Mouse (Mus musculus) cerebellum, adult 18-20 months (tissue): ENCODE results near the gene Sfmbt2.

Experiments used
- DNase-seq, 2 experiments: peaks; one replicate each; pipeline ENCODE4 v3.0.0; 2021

Gene Sfmbt2

DNA sequence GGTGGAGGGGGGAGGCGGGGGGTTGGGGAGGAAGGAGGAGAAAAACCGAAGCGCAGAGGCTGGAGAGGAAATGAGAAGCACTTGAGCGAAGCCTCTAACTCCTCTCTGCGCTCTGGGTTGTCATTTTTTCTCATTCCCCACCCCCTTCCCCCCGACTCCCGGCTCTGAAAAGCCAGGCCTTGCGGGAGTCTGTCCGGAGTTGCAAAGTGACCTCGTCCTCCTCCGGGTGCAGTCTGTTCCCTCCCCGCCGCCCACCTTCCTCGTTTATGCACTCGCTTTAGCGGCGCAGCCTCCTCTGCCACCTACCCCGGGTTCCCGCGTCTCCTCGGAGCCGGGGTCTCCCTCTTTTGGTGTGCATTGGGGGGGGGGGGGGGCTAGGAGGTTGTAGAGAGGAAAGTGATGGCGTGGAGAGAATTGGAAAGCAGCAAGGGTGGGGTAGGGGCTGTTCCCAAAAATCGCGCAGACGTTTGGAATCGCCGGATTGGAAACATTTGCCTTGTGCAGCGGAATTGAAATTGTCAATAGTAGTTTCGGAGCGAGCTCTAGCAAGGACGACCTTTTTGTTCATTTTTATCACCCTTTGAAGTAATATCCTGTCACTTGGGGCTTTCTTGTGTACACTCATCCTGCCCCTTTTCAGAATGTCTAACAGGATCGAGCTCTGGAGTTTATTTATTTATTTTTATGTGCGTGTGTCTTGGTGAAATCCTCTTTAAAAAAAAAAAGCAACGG, 2.6 kb downstream of the Sfmbt2 start:
- no peak for DNase-seq

DNA sequence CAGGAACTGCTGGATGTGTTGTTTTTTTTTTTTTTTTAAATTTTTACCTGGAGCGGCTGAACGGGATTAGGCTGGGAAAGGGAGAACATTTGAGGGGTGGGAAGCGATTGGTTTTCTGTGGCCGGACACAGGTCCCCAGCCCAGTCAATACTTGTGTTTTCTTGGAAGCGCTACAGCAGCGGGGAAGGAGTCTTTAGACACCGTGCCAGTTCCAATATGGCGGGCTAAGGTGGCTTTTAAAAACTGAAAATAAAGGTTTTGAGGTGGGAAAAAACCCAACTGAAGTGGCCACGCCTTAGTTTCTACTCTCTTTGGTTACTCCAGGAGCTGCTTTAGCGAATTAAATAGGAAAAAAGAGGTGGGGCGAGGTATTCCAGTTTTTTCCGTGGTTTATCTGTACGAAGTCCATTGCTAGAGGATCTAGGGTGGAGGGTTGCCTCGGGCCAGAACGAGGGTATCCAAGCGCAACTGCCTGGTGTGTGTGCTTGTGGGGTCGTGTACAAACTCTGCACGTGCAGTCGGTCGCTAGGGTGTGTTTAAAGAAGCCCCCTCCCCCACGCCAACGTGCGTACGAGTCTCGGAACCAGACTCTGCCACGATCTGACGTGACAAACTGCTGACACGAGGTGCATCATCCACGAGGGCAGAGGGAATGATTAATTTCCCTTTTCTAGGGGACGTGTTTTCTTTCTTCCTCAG, 3.3 kb downstream of the Sfmbt2 start:
- no peak for DNase-seq

DNA sequence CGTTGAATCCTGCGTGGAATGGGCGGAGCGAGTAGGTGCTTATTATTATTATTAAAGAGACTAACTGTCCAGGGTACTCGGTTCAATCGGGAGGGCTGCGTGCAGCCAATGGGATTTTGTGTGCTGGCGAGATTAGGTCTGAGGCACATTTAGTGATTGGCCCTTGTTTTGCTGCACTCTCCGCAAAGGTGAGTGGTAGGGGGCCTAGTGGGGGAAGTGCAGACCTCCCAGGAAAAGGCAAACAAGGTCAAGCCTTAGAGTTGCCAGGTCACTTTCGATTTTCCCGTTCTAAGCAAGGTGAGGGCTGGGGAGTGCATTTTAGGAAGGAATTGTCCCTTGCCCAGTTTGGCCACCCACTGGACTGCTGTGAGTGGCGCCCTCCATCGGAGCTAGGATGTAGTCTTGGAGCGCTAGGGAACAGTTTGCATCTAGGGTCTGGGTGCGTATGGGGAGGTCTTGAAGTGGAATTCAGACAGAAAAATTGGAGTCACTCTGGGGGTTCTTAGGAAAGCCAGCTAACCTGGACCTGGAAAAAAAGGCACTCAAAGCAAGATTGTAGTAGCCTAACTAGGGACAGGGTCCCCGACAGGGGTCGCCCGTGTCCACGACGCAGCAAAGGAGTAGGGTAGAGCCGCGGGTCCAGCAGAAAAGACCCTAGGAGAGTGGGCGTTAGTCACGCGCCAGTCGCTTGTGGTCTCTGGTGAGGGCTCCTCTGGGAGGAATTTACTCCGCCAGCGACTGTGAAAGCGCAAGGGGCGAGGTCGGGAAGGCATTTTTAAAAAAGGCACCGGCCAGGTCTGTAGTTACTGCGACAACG, 4.1 kb downstream of the Sfmbt2 start:
- DNase-seq: no peak

DNA sequence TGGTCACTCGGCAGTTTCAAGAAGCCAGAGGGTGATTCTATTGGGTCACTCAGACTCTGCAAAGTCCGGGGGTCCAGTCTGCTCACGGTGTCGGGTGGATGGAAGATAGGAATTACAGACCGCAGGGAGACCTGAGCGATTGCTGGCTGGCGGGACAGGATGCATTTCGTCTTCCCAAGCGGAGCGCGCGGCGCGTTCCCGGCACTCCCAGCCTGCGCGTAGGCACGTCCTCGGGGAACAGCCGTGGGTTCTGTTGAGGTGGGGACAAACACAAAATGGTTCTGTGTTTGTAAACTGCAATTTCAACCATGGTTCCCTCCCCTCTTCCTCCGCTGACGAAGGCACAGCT, 4.7 kb downstream of the Sfmbt2 start:
- no peak for DNase-seq

DNA sequence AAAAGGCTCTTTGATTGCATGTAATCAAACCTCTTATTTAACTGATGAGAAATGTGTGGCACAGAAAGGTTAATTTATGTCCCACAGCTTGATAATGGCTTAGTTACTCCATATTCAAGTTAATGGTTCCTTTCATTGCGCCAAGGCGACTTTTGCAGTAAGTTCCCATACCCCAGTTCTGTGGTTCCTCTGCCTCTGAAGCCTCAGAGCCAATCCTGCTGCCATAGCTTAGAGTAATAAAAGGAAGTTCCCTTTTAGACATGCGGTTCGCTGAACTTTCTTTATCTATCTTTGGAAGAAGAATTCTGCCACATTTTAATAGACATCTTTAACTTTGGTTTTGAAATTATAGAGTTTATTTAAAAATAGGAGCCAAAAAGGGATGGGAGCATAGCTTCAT, 19.7 kb downstream of the Sfmbt2 start:
- no peak for DNase-seq

DNA sequence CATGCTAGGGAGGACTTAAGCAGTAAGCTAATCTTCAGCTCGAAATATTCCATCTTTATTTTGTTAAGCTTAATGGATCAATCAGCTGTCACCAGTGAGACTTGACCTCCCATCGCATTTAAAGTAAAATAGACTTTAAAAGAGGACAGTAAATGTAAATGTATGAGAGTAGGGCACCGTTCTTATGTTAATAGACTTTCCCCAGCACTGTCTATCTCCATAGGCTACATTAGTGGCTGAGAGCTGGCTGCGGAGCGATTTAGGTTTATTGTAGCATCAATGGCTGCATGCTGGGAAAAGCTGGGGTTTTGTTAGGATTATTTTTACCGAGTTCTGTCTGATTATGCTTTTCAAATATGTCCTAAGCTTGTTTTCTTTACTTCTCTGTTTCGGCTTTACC, 20.5 kb downstream of the Sfmbt2 start:
- no peak for DNase-seq

DNA sequence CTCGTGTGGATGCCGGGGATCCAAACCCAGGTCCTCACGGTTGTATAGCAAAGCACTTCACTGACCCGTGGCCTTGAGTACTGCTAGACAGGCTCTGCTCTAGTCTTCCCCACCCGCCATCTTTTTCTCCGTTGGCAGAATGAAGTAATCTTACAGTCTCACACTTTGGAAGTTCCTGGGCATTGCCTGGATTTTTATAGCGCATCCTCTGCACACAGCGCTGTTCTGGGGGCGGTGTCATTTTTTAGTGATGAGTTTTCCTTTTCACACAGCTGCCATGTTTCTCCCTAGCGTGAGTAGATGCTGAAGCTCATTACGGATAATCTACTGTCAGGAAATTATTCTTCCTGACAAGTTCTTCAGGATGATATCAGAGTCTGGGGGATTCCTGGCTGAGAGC, 24.8 kb downstream of the Sfmbt2 start:
- DNase-seq: no peak

DNA sequence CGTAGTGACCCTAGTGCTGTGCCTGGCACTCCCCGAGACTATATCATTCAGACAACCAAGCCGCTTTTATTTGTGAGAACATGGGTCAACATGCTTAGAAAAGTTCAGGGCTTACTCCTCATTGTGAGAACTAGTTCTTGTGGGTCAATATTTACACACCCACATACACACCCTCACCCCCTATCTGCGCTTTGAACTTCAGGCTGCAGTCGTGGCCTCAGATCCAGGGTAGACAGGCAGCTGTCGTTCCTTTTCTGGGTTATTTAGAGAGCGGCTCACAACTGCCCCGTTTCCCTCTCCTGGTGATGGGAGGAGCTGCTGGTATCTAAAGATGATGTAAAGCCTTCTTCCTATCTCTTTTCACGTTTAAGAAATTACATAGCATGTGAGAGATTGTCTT, 27.5 kb downstream of the Sfmbt2 start:
- no peak for DNase-seq

DNA sequence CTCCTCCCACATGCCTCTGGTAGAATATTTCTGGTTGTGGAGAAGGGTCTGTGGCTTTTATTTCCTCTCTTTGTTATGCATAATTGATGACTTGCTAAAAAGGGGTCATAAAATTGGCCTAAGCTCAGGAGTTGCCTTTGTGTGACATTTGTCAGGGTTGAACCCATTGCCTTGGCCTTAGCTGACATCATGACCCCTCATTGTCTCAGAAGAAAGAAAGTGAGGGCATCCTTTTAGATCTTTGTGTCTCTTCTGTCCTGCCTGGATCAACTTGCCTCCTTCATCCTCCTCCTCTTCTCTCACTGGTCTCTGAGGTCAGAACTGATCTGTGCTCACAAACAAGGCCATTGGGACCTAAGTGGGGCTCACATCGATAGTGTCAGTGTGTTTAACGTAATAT, 35.8 kb downstream of the Sfmbt2 start:
- no peak for DNase-seq

DNA sequence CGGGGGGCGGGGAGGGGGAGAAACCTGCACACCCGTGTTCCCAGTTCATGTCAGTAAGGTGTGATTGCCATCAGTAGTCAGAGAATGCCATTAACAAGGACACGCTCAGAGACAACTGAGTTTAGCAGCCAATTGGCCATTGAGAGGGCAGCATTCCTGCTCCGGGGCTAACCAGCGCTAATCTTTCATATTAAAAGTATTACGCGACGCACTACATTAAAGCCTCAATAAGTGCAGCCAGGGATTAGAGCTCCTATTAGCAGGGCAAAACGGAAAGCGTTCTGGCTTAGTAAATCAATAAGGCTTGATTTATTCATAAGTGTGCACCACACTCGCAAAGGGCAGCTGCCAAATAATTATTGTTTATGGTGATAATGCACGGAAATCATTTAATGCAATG, 39.1 kb downstream of the Sfmbt2 start:
- no peak for DNase-seq

DNA sequence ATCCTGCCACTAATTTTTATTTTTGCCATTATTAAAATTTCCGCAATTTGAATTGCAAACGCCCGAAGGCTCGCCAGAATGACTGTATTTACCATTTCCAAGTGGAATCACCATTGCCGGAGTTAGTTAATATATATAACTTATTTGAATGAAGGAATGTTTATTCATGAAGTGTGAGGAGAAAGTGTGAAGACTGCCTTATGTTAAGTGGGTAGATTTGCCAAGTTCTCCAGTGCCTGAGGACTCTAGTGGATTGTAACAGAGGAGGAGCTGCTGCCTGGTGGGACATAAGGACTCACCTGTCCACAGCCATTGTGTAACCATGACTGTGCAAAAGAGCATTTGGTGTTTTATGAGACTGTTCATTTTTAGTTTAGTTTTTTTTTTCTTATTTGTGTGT, 39.8 kb downstream of the Sfmbt2 start:
- no peak for DNase-seq

DNA sequence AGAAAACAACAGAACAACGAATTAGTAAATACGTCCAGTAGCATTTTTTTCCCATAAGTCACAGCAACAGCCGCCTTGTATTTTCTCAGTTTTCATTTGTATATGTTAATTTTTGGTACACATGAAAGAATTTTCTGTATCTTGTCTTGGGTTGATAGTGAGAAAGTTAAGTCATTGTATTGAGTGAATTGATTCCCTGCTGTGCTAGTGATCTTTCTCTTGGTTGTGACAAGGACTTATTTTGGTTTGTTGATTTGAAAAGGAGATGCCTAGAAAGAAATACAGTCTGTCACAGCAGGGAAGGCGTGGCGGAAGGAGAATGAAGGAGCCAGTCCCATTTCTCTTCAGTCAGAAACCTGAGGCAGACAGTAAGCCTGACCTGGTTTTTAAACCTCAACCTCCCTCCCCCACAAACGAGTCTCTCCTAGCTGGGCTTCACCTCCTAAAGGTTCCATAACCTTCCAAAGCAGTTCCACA, 50.7 kb downstream of the Sfmbt2 start:
- DNase-seq: no peak

DNA sequence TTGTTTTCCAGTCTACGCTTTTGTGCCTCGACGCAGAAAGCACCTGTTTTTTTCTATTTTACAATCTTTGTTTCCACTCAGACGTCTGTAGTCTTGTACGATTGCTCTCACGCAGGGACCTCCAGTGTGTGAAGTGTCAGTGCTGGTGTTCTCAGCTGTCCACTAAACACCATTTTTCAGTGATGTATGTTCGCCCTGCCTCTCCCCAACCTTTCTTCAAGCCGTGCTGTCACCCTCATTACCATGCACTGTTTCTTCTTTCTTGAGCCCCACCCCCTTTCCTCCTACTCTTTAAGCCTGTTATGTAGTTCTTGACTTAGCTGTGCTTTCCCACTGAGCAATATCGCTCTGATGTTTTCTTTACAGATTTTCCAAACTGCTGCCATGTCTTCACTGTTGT, 67.0 kb downstream of the Sfmbt2 start:
- no peak for DNase-seq

DNA sequence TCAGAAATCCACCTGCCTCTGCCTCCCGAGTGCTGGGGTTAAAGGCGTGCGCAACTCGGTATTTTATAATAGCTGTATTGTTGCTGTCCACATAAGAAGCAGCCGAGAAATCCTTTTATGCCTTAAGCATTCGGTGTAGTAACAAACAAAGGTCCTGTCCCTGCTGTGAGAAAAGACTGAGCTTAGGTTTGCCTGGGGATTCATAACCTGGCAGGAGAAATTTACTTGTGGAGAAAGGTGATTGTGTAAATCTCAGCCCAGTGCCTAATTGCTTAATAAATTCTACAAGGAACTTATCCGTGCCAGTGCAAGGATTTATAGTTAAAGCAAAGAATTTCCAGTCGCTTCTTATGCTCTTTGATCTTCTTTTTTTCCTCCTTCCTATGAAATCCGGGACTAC, 71.5 kb downstream of the Sfmbt2 start:
- no peak for DNase-seq

DNA sequence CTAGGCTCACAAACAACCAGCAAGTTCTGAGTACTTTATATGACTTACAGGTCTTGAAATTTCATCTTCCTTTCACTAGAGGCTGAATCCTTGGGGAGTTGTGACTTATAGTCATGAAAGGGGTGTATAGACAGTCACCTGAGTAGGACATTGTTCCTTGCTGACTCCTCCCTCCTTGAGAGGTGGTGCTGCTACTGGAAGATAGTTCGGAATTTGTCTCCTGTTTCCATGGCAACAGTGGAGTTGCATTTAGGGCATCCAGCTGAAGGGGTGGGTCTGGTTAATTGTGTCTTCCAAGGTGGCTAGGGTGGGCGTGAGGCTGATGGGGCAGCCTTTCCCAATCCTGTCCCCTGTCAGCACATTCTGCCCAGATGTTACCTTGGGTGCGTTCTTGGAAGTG, 83.3 kb downstream of the Sfmbt2 start:
- no peak for DNase-seq

DNA sequence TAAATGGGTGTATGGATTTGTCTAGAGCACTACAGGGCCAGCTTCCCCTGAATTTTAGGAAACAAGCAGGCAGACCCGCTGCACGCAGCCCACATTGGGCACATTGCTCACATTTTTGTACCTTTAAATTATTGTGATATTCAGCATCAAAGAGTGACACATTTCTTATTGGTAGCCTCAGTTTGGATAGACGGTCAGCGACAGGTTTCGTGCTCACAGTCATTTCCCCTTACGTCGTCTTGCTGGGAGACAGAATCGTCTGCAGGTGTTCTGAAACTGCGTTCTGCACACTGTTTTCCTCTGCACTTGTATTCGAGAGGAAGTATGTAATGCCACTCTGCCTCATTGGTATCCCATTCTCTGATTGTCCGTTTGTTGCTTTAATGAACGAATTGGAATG, 88.0 kb downstream of the Sfmbt2 start:
- DNase-seq: no peak

DNA sequence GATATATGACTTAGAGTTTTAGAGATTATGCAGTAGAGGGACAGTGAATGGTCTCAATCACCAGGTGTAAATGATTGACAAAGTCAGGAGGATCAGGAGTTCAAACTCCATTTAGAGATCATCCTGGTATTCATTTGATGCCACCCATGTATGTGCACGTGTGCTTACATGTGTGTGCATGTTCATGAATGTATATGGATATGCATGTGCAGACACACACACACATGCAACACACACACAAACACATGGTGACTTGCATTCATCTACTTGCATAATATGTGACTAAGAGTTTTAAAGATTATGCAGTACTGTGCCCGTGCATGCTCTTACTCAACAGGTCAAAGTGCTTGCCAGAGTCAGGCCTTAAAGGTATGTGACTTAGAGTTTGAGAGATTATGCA, 146.2 kb downstream of the Sfmbt2 start:
- no peak for DNase-seq

DNA sequence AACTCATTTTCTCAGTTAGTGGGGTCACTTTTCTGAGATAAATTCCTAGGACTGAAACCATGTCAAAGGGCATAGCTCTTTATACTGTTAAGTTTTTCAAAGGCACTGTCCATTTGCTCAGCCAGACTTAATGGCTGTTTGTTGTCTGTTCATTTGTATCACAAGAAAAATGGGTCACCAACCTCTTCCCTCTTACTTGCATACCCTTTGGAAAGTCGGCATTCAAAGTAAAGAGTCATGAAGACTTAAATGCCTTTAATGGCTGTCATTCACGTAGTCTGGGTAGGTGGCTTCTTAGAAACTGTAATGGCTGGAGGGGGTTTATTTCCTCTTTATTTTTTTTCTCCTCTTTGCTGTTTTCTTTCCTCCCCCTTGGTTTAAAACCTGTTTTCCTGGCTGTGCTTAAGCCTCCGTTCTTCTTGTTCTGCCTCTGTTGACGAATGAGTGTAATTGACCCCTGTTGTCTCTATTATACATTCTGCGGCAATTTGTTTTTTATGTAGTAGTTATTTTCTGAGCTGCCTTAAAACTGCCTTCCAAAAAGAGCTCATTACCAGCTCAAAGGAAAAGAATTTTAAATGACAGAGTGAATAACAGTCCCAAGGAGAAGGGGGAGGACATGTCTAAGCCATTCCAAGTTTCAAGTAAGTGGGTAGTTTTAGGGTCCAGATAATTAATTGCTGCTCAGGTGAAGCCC, 151.6 kb downstream of the Sfmbt2 start:
- no peak for DNase-seq

DNA sequence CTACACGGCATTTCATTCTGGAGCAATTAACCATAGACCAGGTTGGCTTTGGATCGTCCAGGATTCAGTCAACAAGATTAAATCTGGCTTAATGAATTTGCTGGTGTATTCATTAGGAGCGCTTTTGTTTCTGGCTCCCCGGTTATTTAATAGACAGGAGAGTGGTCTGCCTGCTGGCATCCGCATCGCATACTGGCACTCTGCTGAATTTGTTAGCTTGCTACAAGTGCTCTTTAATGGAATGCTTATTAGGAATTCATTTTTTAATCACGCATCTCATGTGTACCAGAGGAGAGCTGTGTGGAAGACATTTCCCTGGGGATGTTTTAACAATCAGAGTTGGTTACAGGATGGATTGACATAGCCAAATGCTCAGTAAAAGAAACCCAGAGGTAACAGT, 155.3 kb downstream of the Sfmbt2 start:
- DNase-seq: no peak

DNA sequence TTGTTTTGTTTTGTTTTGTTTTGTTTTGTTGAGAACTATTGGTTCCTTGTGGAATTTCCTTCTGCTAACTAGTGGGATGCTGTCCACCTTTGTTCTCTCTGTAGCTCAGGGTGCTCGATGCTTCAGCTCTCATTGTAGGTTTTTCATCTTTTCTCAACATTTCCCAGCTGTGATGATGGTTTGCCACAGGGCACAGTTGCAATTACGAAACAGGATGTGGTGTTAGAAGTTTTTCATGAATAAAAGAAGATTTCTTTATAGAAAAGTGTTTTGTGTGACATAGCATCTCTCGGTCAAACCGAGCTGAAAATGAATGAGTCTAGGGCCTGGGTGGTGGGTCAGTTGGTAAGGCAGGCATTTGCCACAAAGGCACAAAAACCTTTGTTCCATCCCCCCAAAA, 171.5 kb downstream of the Sfmbt2 start:
- no peak for DNase-seq

DNA sequence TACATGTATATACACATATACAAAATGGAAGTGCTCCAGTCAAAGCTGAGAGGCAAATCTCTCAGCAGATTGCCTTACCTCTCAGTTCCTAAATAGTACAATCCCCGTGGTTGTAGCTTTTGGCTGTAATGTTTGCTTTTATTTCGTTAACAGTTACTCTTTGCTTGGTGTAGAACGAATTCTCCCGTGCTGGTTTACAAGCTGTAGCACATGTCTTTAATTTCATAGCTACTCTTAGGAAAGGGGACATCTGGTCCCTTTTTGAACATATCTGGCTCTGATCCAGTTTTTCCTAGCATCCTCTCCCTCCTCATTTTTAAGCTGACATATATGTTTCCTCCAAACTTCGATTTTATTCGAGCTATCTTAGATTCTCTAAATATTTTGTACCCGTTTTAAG, 172.1 kb downstream of the Sfmbt2 start:
- DNase-seq: no peak

DNA sequence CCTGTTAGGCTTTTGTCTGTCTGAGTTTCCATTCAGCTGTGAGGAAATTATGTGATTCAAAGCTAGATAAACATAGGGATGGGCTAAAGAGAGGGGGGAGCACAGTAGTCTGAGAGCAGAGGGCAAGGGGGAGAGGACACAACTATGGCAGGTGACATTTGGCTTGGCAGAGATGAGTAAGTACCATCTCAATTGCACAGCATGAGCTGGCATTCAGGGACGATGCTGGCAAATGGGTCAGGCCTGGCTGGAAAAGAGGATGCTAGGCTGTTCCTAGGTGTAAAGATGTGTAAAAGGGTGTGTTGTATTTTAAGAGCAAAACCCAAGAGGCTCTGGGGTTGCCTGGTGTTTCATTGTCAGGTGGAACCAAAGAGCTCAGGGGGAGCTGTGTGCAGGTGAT, 188.5 kb downstream of the Sfmbt2 start:
- no peak for DNase-seq

DNA sequence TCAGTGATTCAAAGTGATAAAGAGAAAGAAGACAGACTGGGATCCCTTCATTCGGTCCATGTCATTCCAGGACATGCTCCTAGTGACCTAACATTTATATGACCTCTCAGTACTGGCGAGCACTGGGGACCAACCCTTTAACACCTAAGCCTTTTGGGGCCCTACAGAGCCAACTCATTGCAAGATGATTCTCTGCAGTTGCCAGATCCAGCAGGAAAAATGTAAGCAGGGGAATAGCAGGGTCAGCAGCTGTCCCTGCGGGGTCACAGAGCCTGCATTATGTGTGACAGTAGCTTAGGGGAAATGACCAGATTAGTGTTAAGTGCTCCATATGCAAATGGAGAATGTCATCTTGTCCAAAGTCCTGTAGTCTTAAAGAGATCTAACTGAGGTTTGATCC, 195.2 kb downstream of the Sfmbt2 start:
- no peak for DNase-seq
